Mouse (Mus musculus) megakaryocyte, embryonic 14.5 days (primary cell): Measurements from ENCODE around the gene Swi5. TPM values are rescaled to one million over a fixed set of nuclear protein-coding genes. Genes with fewer than 3 reads are reported as not detected.

Source experiments
- H3K27me3 ChIP-seq: replicated peaks from 2 replicates; pipeline ENCODE3; 2012; ENCODE audit warnings: inconsistent platforms
- H3K36me3 ChIP-seq: replicated peaks from 2 replicates; pipeline ENCODE3; 2012; ENCODE audit warnings: low read length, inconsistent platforms, mixed read lengths
- H3K4me1 ChIP-seq: 2 replicates; pipeline ENCODE4 v1.6.1; 2012; ENCODE audit warnings: inconsistent platforms
- H3K4me3 ChIP-seq: replicated peaks from 2 replicates; pipeline ENCODE3; 2012; ENCODE audit warnings: moderate library complexity, mild to moderate bottlenecking, inconsistent platforms
- H3K9me3 ChIP-seq: 2 replicates; pipeline ENCODE4 v1.6.1; 2012; ENCODE audit warnings: inconsistent platforms
- FLI1 ChIP-seq: IDR thresholded peaks from 2 replicates; pipeline ENCODE4 v1.6.1; 2012; ENCODE audit warnings: low read length, inconsistent platforms, mixed read lengths
- GATA1 ChIP-seq: IDR thresholded peaks from 3 replicates; pipeline ENCODE4 v1.6.1; 2012; ENCODE audit warnings: mixed read lengths, low read length, inconsistent platforms, borderline replicate concordance
- polyA plus RNA-seq: library from polyadenylated mRNA; stranded (reverse); fragments of >175 nt; gene quantifications from 2 replicates; pipeline ENCODE4 v1.2.3, GENCODE M21; 2012; ENCODE audit warnings: low replicate concordance; ENCODE audit not compliant: insufficient read depth

Gene Swi5
- polyA plus RNA-seq, 1 experiment: 652 TPM

GRCm38 (mm10) chr2:32320721-32321120 lies 32.8 kb upstream of the Swi5 start:
- TF ChIP-seq FLI1 (no peak), GATA1 (no peak)
- peaks cover 77% of the 10 kb centered on the region for H3K27me3 ChIP-seq
- no peaks in the 10 kb centered on the region for H3K9me3 ChIP-seq
- H3K4me3 ChIP-seq: no peak overlapping the region
- H3K36me3 ChIP-seq: no peaks in the 10 kb centered on the region
- peaks cover 40% of the 10 kb centered on the region for H3K4me1 ChIP-seq

- TF ChIP-seq FLI1 (no peak), GATA1 (no peak)
- no peaks in the 10 kb centered on the region for H3K36me3 ChIP-seq
- peaks cover 79% of the 10 kb centered on the region for H3K27me3 ChIP-seq
- peaks cover 38% of the 10 kb centered on the region for H3K4me1 ChIP-seq
- no peak overlapping the region for H3K4me3 ChIP-seq
- H3K9me3 ChIP-seq: no peaks in the 10 kb centered on the region
Observed at GRCm38 (mm10) chr2:32319586-32320580, 32.0 kb upstream of the Swi5 start.

- H3K9me3 ChIP-seq: no peaks in the 10 kb centered on the region
- H3K27me3 ChIP-seq: peaks cover 79% of the 10 kb centered on the region
- no peak overlapping the region for H3K4me3 ChIP-seq
- H3K36me3 ChIP-seq: no peaks in the 10 kb centered on the region
- no peak for TF ChIP-seq FLI1
- no peak for TF ChIP-seq GATA1
- peaks cover 41% of the 10 kb centered on the region for H3K4me1 ChIP-seq
Observed at GRCm38 (mm10) chr2:32318709-32319585, 31.1 kb upstream of the Swi5 start.

- Histone ChIP-seq H3K9me3 (no peaks in the 10 kb centered on the region), H3K27me3 (peaks cover 80% of the 10 kb centered on the region), H3K4me1 (peaks cover 45% of the 10 kb centered on the region), H3K4me3 (peak overlapping the region; percentile 12), H3K36me3 (no peaks in the 10 kb centered on the region)
- no peak for TF ChIP-seq GATA1
- no peak for TF ChIP-seq FLI1
Observed at GRCm38 (mm10) chr2:32317791-32318417, 30.0 kb upstream of the Swi5 start.

- H3K27me3 ChIP-seq: peaks cover 80% of the 10 kb centered on the region
- no peak overlapping the region for H3K4me3 ChIP-seq
- no peaks in the 10 kb centered on the region for H3K9me3 ChIP-seq
- H3K36me3 ChIP-seq: no peaks in the 10 kb centered on the region
- no peak for TF ChIP-seq GATA1
- no peak for TF ChIP-seq FLI1
- H3K4me1 ChIP-seq: peaks cover 53% of the 10 kb centered on the region
Observed at GRCm38 (mm10) chr2:32316887-32317656, 29.2 kb upstream of the Swi5 start.

GRCm38 (mm10) chr2:32315751-32316150 lies 27.9 kb upstream of the Swi5 start:
- H3K4me3 ChIP-seq: no peak overlapping the region
- peaks cover 70% of the 10 kb centered on the region for H3K27me3 ChIP-seq
- H3K4me1 ChIP-seq: peaks cover 63% of the 10 kb centered on the region
- TF ChIP-seq FLI1 (no peak), GATA1 (no peak)
- H3K36me3 ChIP-seq: peaks cover under 1% of the 10 kb centered on the region
- no peaks in the 10 kb centered on the region for H3K9me3 ChIP-seq

GRCm38 (mm10) chr2:32314831-32315230 lies 27.0 kb upstream of the Swi5 start:
- Histone ChIP-seq H3K4me3 (peak overlapping the region; percentile 60), H3K36me3 (peaks cover 9% of the 10 kb centered on the region), H3K27me3 (peaks cover 61% of the 10 kb centered on the region), H3K4me1 (peaks cover 67% of the 10 kb centered on the region), H3K9me3 (no peaks in the 10 kb centered on the region)
- no peak for TF ChIP-seq FLI1
- no peak for TF ChIP-seq GATA1

- Histone ChIP-seq H3K9me3 (no peaks in the 10 kb centered on the region), H3K27me3 (peaks cover 39% of the 10 kb centered on the region), H3K36me3 (peaks cover 33% of the 10 kb centered on the region), H3K4me1 (peaks cover 72% of the 10 kb centered on the region), H3K4me3 (peak overlapping the region; percentile 94)
- no peak for TF ChIP-seq GATA1
- no peak for TF ChIP-seq FLI1
Observed at GRCm38 (mm10) chr2:32312318-32312964, 24.6 kb upstream of the Swi5 start.
